Mouse (Mus musculus): Measurements from ENCODE around the gene Nwd1. TPM values are rescaled to one million over a fixed set of nuclear protein-coding genes. Genes with fewer than 3 reads are reported as not detected.

Gene Nwd1
- 0.14 TPM in 2 replicates for polyA plus RNA-seq (2014; fragmentation: Nextera tagmentation; extraction: Ambion mirVana)

- Histone ChIP-seq H3K4me3 (ENCODE audit: low read depth, low read length) (no peak within 1 kb of the TSS), H3K9ac (replicated peaks; ENCODE audit: low read depth, low read length) (no peak within 1 kb of the TSS), H3K27ac (ENCODE audit: low read length) (peak within 1 kb of the TSS; percentile 52; the same call in 1 of the 2 replicates), H3K27me3 (ENCODE audit: control insufficient read depth, insufficient read depth, low read length) (no peaks in the 10 kb centered on the region), H3K4me2 (replicated peaks; ENCODE audit: low read depth, low read length) (no peak within 1 kb of the TSS), H3K36me3 (ENCODE audit: control insufficient read depth, insufficient read depth, low read length) (no peaks in the 10 kb centered on the region), H3K9me3 (ENCODE audit: control insufficient read depth, low read depth, low read length) (no peaks in the 10 kb centered on the region), H3K4me1 (ENCODE audit: control insufficient read depth, insufficient read depth, low read length) (peaks cover 5% of the 10 kb centered on the region; the same call in 1 of the 2 replicates)
- ATAC-seq (ENCODE audit: insufficient number of reproducible peaks, insufficient read depth, low FRiP score, low read depth), result peak; percentile 69; the same call in 1 of the 2 replicates
- 38% methylated on average over 11 of the region's 11 CpGs for WGBS
These were observed at the start of gene Nwd1 for GRCm38 (mm10) chr8:72646060-72646767. Nwd1 (plus strand) TSS chr8:72646711.

GRCm38 (mm10) chr8:72642885-72643284 lies 3.6 kb upstream of the Nwd1 start:
- Histone ChIP-seq H3K27me3 (ENCODE audit: control insufficient read depth, insufficient read depth, low read length) (no peaks in the 10 kb centered on the region), H3K9ac (replicated peaks; ENCODE audit: low read depth, low read length) (no peak overlapping the region), H3K4me1 (ENCODE audit: control insufficient read depth, insufficient read depth, low read length) (peaks cover 5% of the 10 kb centered on the region; the same call in 1 of the 2 replicates), H3K4me2 (replicated peaks; ENCODE audit: low read depth, low read length) (no peak overlapping the region), H3K4me3 (ENCODE audit: low read depth, low read length) (no peak overlapping the region), H3K27ac (ENCODE audit: low read length) (no peak overlapping the region), H3K9me3 (ENCODE audit: control insufficient read depth, low read depth, low read length) (no peaks in the 10 kb centered on the region), H3K36me3 (ENCODE audit: control insufficient read depth, insufficient read depth, low read length) (no peaks in the 10 kb centered on the region)
- ATAC-seq (ENCODE audit: insufficient number of reproducible peaks, insufficient read depth, low FRiP score, low read depth), result 0 out of 2 replicates have a peak, but pooled peaks have one; percentile 61
- 93% methylated on average over 1 of the region's 1 CpGs for WGBS

- WGBS, result 56% methylated on average over 4 of the region's 4 CpGs
- Histone ChIP-seq H3K4me2 (replicated peaks; ENCODE audit: low read depth, low read length) (no peak overlapping the region), H3K9me3 (ENCODE audit: control insufficient read depth, low read depth, low read length) (no peaks in the 10 kb centered on the region), H3K4me3 (ENCODE audit: low read depth, low read length) (no peak overlapping the region), H3K4me1 (ENCODE audit: control insufficient read depth, insufficient read depth, low read length) (peaks cover 5% of the 10 kb centered on the region; the same call in 1 of the 2 replicates), H3K36me3 (ENCODE audit: control insufficient read depth, insufficient read depth, low read length) (no peaks in the 10 kb centered on the region), H3K9ac (replicated peaks; ENCODE audit: low read depth, low read length) (no peak overlapping the region), H3K27ac (ENCODE audit: low read length) (no peak overlapping the region), H3K27me3 (ENCODE audit: control insufficient read depth, insufficient read depth, low read length) (no peaks in the 10 kb centered on the region)
- ATAC-seq (ENCODE audit: insufficient number of reproducible peaks, insufficient read depth, low FRiP score, low read depth), result no peak
These were observed 1.9 kb upstream of the Nwd1 start for GRCm38 (mm10) chr8:72644601-72645000.

- WGBS, result 72% methylated on average over 5 of the region's 5 CpGs
- Histone ChIP-seq H3K4me3 (ENCODE audit: low read depth, low read length) (no peak overlapping the region), H3K9ac (replicated peaks; ENCODE audit: low read depth, low read length) (no peak overlapping the region), H3K27ac (ENCODE audit: low read length) (peak overlapping the region; percentile 52; the same call in 1 of the 2 replicates), H3K36me3 (ENCODE audit: control insufficient read depth, insufficient read depth, low read length) (no peaks in the 10 kb centered on the region), H3K27me3 (ENCODE audit: control insufficient read depth, insufficient read depth, low read length) (no peaks in the 10 kb centered on the region), H3K4me1 (ENCODE audit: control insufficient read depth, insufficient read depth, low read length) (peaks cover 5% of the 10 kb centered on the region; the same call in 1 of the 2 replicates), H3K4me2 (replicated peaks; ENCODE audit: low read depth, low read length) (no peak overlapping the region), H3K9me3 (ENCODE audit: control insufficient read depth, low read depth, low read length) (no peaks in the 10 kb centered on the region)
- ATAC-seq (ENCODE audit: insufficient number of reproducible peaks, insufficient read depth, low FRiP score, low read depth), result no peak
These were observed 245 bp downstream of the Nwd1 start for GRCm38 (mm10) chr8:72646768-72647143.

- Histone ChIP-seq H3K4me1 (ENCODE audit: control insufficient read depth, insufficient read depth, low read length) (peaks cover 10% of the 10 kb centered on the region; the same call in 1 of the 2 replicates), H3K4me2 (replicated peaks; ENCODE audit: low read depth, low read length) (no peak overlapping the region), H3K36me3 (ENCODE audit: control insufficient read depth, insufficient read depth, low read length) (no peaks in the 10 kb centered on the region), H3K27me3 (ENCODE audit: control insufficient read depth, insufficient read depth, low read length) (no peaks in the 10 kb centered on the region), H3K4me3 (ENCODE audit: low read depth, low read length) (no peak overlapping the region), H3K27ac (ENCODE audit: low read length) (no peak overlapping the region), H3K9ac (replicated peaks; ENCODE audit: low read depth, low read length) (no peak overlapping the region), H3K9me3 (ENCODE audit: control insufficient read depth, low read depth, low read length) (no peaks in the 10 kb centered on the region)
- ATAC-seq (ENCODE audit: insufficient number of reproducible peaks, insufficient read depth, low FRiP score, low read depth), result no peak
- WGBS, result 93% methylated on average over 2 of the region's 2 CpGs
These were observed 4.2 kb downstream of the Nwd1 start for GRCm38 (mm10) chr8:72650697-72651096.

- H3K4me2 ChIP-seq (replicated peaks; ENCODE audit: low read depth, low read length), result 0 out of 2 replicates have a peak overlapping the region, but pooled peaks have one; percentile 12
- peak; percentile 62; the same call in 1 of the 2 replicates for ATAC-seq (ENCODE audit: insufficient number of reproducible peaks, insufficient read depth, low FRiP score, low read depth)
- H3K9ac ChIP-seq (replicated peaks; ENCODE audit: low read depth, low read length), result no peak overlapping the region
- no peaks in the 10 kb centered on the region for H3K36me3 ChIP-seq (ENCODE audit: control insufficient read depth, insufficient read depth, low read length)
- peak overlapping the region; percentile 56 for H3K27ac ChIP-seq (ENCODE audit: low read length)
- no peaks in the 10 kb centered on the region for H3K9me3 ChIP-seq (ENCODE audit: control insufficient read depth, low read depth, low read length)
- H3K4me3 ChIP-seq (ENCODE audit: low read depth, low read length), result no peak overlapping the region
- 20% methylated on average over 13 of the region's 13 CpGs for WGBS
- H3K4me1 ChIP-seq (ENCODE audit: control insufficient read depth, insufficient read depth, low read length), result 0 out of 2 replicates have a peak, but pooled peaks cover 5% of the 10 kb centered on the region
- H3K27me3 ChIP-seq (ENCODE audit: control insufficient read depth, insufficient read depth, low read length), result no peaks in the 10 kb centered on the region
These were observed 8.3 kb downstream of the Nwd1 start for GRCm38 (mm10) chr8:72654565-72655521.

- H3K4me3 ChIP-seq (ENCODE audit: low read depth, low read length), result no peak overlapping the region
- 0 out of 2 replicates have a peak, but pooled peaks have one; percentile 37 for ATAC-seq (ENCODE audit: insufficient number of reproducible peaks, insufficient read depth, low FRiP score, low read depth)
- H3K9ac ChIP-seq (replicated peaks; ENCODE audit: low read depth, low read length), result no peak overlapping the region
- 0 out of 2 replicates have a peak, but pooled peaks cover 5% of the 10 kb centered on the region for H3K4me1 ChIP-seq (ENCODE audit: control insufficient read depth, insufficient read depth, low read length)
- H3K4me2 ChIP-seq (replicated peaks; ENCODE audit: low read depth, low read length), result no peak overlapping the region
- H3K27ac ChIP-seq (ENCODE audit: low read length), result no peak overlapping the region; the same call in 1 of the 2 replicates
- no peaks in the 10 kb centered on the region for H3K9me3 ChIP-seq (ENCODE audit: control insufficient read depth, low read depth, low read length)
- H3K27me3 ChIP-seq (ENCODE audit: control insufficient read depth, insufficient read depth, low read length), result no peaks in the 10 kb centered on the region
- H3K36me3 ChIP-seq (ENCODE audit: control insufficient read depth, insufficient read depth, low read length), result no peaks in the 10 kb centered on the region
- 75% methylated on average over 3 of the region's 3 CpGs for WGBS
These were observed 9.0 kb downstream of the Nwd1 start for GRCm38 (mm10) chr8:72655522-72655912.

- Histone ChIP-seq H3K4me3 (ENCODE audit: low read depth, low read length) (no peak overlapping the region), H3K27me3 (ENCODE audit: control insufficient read depth, insufficient read depth, low read length) (no peaks in the 10 kb centered on the region), H3K9me3 (ENCODE audit: control insufficient read depth, low read depth, low read length) (no peaks in the 10 kb centered on the region), H3K36me3 (ENCODE audit: control insufficient read depth, insufficient read depth, low read length) (no peaks in the 10 kb centered on the region), H3K4me2 (replicated peaks; ENCODE audit: low read depth, low read length) (no peak overlapping the region), H3K9ac (replicated peaks; ENCODE audit: low read depth, low read length) (no peak overlapping the region), H3K4me1 (ENCODE audit: control insufficient read depth, insufficient read depth, low read length) (0 out of 2 replicates have a peak, but pooled peaks cover 4% of the 10 kb centered on the region), H3K27ac (ENCODE audit: low read length) (no peak overlapping the region)
- WGBS, result 96% methylated on average over 2 of the region's 2 CpGs
- ATAC-seq (ENCODE audit: insufficient number of reproducible peaks, insufficient read depth, low FRiP score, low read depth), result no peak
These were observed 13.5 kb downstream of the Nwd1 start for GRCm38 (mm10) chr8:72659967-72660366.
